Mouse (Mus musculus) cerebellum, adult 18-20 months (tissue): Measurements from ENCODE around the gene Gprc5c.
A peak's percentile ranks its signal among the peaks of the same experiment; 100 is the strongest.

ENCODE experiments used
- DNase-seq, 2 experiments: peaks; one replicate each; pipeline ENCODE4 v3.0.0; 2021

The Gprc5c gene

GRCm38 (mm10) chr11:114843818-114844463 lies 7.0 kb upstream of the Gprc5c start:
- DNase-seq = no peak

GRCm38 (mm10) chr11:114844464-114845220 lies 6.3 kb upstream of the Gprc5c start:
- DNase-seq = no peak

GRCm38 (mm10) chr11:114846336-114846735 lies 4.6 kb upstream of the Gprc5c start:
- DNase-seq = no peak

GRCm38 (mm10) chr11:114847008-114847407 lies 3.9 kb upstream of the Gprc5c start:
- DNase-seq = no peak

GRCm38 (mm10) chr11:114849572-114849971 lies 1.4 kb upstream of the Gprc5c start:
- no peak for DNase-seq

- DNase-seq = peak in 1 of 2 experiments; percentile 40
Measured at GRCm38 (mm10) chr11:114850066-114850451, 893 bp upstream of the Gprc5c start.

- peak; percentile 93 to 96 for DNase-seq
Measured at GRCm38 (mm10) chr11:114851269-114851607, 286 bp downstream of the Gprc5c start.

- DNase-seq = peak; percentile 92 to 93
Measured at GRCm38 (mm10) chr11:114851608-114852310, 807 bp downstream of the Gprc5c start.

GRCm38 (mm10) chr11:114852311-114853173 lies 1.6 kb downstream of the Gprc5c start:
- peak; percentile 52 to 62 for DNase-seq

- peak in 1 of 2 experiments; percentile 55 for DNase-seq
Measured at GRCm38 (mm10) chr11:114853174-114853838, 2.4 kb downstream of the Gprc5c start.

GRCm38 (mm10) chr11:114854581-114854980 lies 3.6 kb downstream of the Gprc5c start:
- DNase-seq = peak in 1 of 2 experiments; percentile 42

GRCm38 (mm10) chr11:114856125-114856524 lies 5.2 kb downstream of the Gprc5c start:
- DNase-seq = no peak

GRCm38 (mm10) chr11:114858641-114859040 lies 7.7 kb downstream of the Gprc5c start:
- DNase-seq = no peak

- no peak for DNase-seq
Measured at GRCm38 (mm10) chr11:114861057-114861456, 10.1 kb downstream of the Gprc5c start.

- no peak for DNase-seq
Measured at GRCm38 (mm10) chr11:114862687-114863086, 11.7 kb downstream of the Gprc5c start.

- DNase-seq = no peak
Measured at GRCm38 (mm10) chr11:114863918-114864420, 13.0 kb downstream of the Gprc5c start.

GRCm38 (mm10) chr11:114865999-114866398 lies 15.0 kb downstream of the Gprc5c start:
- DNase-seq = peak in 1 of 2 experiments; percentile 57

- DNase-seq = peak; percentile 77 to 78
Measured at GRCm38 (mm10) chr11:114866486-114867360, 15.8 kb downstream of the Gprc5c start.

- DNase-seq = peak; percentile 50 to 71
Measured at GRCm38 (mm10) chr11:114867361-114868235, 16.6 kb downstream of the Gprc5c start.

- peak; percentile 90 to 95 for DNase-seq
Measured at GRCm38 (mm10) chr11:114868280-114868679, 17.3 kb downstream of the Gprc5c start.
